Mouse (Mus musculus): ENCODE results near the gene Fgr. TPM values are rescaled to one million over a fixed set of nuclear protein-coding genes. Genes with fewer than 3 reads are reported as not detected.
A peak's percentile ranks its signal among the peaks of the same experiment; 100 is the strongest.

The Fgr gene
- polyA plus RNA-seq, 1 experiment from 2014 or later, result 0.79 TPM

- no peak for ATAC-seq (ENCODE audit: low read depth)
- no peak overlapping the region for H3K4me2 ChIP-seq (ENCODE audit: low read depth, low read length)
- H3K4me1 ChIP-seq (replicated peaks; ENCODE audit: control insufficient read depth, insufficient read depth, low read length), result peaks cover 24% of the 10 kb centered on the region
- H3K9me3 ChIP-seq (ENCODE audit: control insufficient read depth, low read length), result no peaks in the 10 kb centered on the region
- 35% methylated on average over 5 of the region's 5 CpGs for WGBS
- no peak overlapping the region for H3K27ac ChIP-seq (ENCODE audit: low read length)
- no peak overlapping the region for H3K9ac ChIP-seq (ENCODE audit: low read length)
- H3K36me3 ChIP-seq (ENCODE audit: control insufficient read depth, insufficient read depth, low read length), result no peaks in the 10 kb centered on the region
- no peak overlapping the region for H3K4me3 ChIP-seq (ENCODE audit: low read length)
- no peaks in the 10 kb centered on the region for H3K27me3 ChIP-seq (ENCODE audit: control insufficient read depth, insufficient read depth, low read depth, low read length)
These were observed 3.7 kb downstream of the Fgr start for GRCm38 (mm10) chr4:132977597-132977996.

GRCm38 (mm10) chr4:132979186-132979585, 5.3 kb downstream of the Fgr start:
- Histone ChIP-seq H3K27ac (ENCODE audit: low read length) (no peak overlapping the region), H3K4me1 (replicated peaks; ENCODE audit: control insufficient read depth, insufficient read depth, low read length) (peaks cover 25% of the 10 kb centered on the region), H3K36me3 (ENCODE audit: control insufficient read depth, insufficient read depth, low read length) (no peaks in the 10 kb centered on the region), H3K9me3 (ENCODE audit: control insufficient read depth, low read length) (no peaks in the 10 kb centered on the region), H3K4me3 (ENCODE audit: low read length) (no peak overlapping the region), H3K9ac (ENCODE audit: low read length) (no peak overlapping the region), H3K4me2 (ENCODE audit: low read depth, low read length) (no peak overlapping the region), H3K27me3 (ENCODE audit: control insufficient read depth, insufficient read depth, low read depth, low read length) (no peaks in the 10 kb centered on the region)
- no peak for ATAC-seq (ENCODE audit: low read depth)
- 28% methylated on average over 2 of the region's 2 CpGs for WGBS

DNA sequence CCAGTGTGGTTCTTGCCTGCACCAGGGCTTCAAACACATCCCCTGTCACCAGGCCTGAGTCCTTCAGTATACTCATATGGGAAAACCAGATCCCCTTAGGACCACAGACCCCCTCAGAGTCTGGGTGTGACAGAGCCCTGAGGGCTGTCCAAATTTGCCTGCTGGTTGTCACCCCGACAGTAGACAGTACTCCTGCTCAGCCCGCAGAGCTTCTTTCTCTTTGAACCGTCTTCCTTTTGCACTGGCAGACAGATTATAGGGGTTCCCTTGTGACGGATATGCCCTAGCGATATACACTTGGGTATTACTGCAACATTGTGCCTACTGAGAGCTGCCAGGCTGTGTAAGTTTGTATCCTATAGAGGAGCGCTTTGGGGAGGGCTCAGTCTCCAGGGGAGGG, 7.7 kb downstream of the Fgr start:
- Histone ChIP-seq H3K4me3 (ENCODE audit: low read length) (no peak overlapping the region), H3K4me2 (ENCODE audit: low read depth, low read length) (no peak overlapping the region), H3K4me1 (replicated peaks; ENCODE audit: control insufficient read depth, insufficient read depth, low read length) (peaks cover 10% of the 10 kb centered on the region; the same call in 1 of the 2 replicates), H3K27me3 (ENCODE audit: control insufficient read depth, insufficient read depth, low read depth, low read length) (no peaks in the 10 kb centered on the region), H3K9me3 (ENCODE audit: control insufficient read depth, low read length) (no peaks in the 10 kb centered on the region), H3K9ac (ENCODE audit: low read length) (no peak overlapping the region), H3K36me3 (ENCODE audit: control insufficient read depth, insufficient read depth, low read length) (no peaks in the 10 kb centered on the region), H3K27ac (ENCODE audit: low read length) (no peak overlapping the region)
- ATAC-seq (ENCODE audit: low read depth), result no peak
- 81% methylated on average over 6 of the region's 6 CpGs for WGBS

- ATAC-seq (ENCODE audit: low read depth), result peak; percentile 53
- Histone ChIP-seq H3K36me3 (ENCODE audit: control insufficient read depth, insufficient read depth, low read length) (no peaks in the 10 kb centered on the region), H3K4me2 (ENCODE audit: low read depth, low read length) (no peak overlapping the region), H3K27ac (ENCODE audit: low read length) (0 out of 2 replicates have a peak overlapping the region, but pooled peaks have one; percentile 8), H3K9me3 (ENCODE audit: control insufficient read depth, low read length) (no peaks in the 10 kb centered on the region), H3K4me3 (ENCODE audit: low read length) (no peak overlapping the region), H3K27me3 (ENCODE audit: control insufficient read depth, insufficient read depth, low read depth, low read length) (no peaks in the 10 kb centered on the region), H3K4me1 (replicated peaks; ENCODE audit: control insufficient read depth, insufficient read depth, low read length) (peaks cover 10% of the 10 kb centered on the region; the same call in 1 of the 2 replicates), H3K9ac (ENCODE audit: low read length) (no peak overlapping the region)
- 46% methylated on average over 6 of the region's 6 CpGs for WGBS
These were observed 9.1 kb downstream of the Fgr start for GRCm38 (mm10) chr4:132982999-132983398.

DNA sequence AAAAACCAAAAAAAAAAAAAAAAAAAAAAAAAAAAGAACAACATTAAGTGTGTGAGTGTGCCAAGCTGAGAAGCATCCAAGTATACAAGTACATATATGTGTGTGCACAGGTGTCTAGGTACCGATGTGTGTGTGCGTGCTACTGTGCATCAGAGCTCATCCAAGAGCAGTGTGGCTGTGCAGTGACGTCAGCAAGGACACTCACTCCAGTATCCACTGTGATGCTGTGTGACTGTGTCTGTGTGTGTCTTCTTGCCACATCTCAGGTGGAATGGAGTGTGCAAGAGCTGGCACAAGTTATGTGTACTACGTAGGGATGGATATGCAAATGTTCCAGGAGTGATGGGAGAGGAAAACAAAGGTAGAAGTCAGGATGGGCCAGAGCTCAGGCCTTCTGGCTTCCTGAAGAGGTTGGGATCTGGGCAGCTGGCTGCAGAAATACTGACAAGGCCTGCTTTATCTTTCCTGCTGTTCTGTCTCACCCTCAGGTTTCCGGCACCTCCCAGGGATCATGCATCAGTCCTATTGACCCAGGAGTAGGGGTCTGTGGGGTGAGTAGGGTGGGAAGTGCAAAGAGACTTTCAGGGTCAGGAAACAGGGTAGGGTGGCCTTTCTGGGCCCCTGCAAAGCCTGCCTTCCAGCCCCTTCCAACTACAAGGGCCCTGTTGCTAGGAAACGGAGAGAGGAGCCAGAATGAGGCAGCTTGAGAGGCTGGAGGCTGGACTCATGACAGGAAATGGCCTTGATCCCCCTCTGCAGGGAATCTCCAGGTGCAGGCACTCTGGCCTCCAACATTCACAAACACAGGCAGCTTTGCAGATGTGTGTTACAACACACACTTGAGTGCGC, 10.0 kb downstream of the Fgr start:
- Histone ChIP-seq H3K9me3 (ENCODE audit: control insufficient read depth, low read length) (no peaks in the 10 kb centered on the region), H3K4me1 (replicated peaks; ENCODE audit: control insufficient read depth, insufficient read depth, low read length) (peaks cover 10% of the 10 kb centered on the region; the same call in 1 of the 2 replicates), H3K9ac (ENCODE audit: low read length) (no peak overlapping the region; the same call in 1 of the 2 replicates), H3K27me3 (ENCODE audit: control insufficient read depth, insufficient read depth, low read depth, low read length) (no peaks in the 10 kb centered on the region), H3K4me2 (ENCODE audit: low read depth, low read length) (no peak overlapping the region), H3K4me3 (ENCODE audit: low read length) (no peak overlapping the region), H3K36me3 (ENCODE audit: control insufficient read depth, insufficient read depth, low read length) (no peaks in the 10 kb centered on the region), H3K27ac (ENCODE audit: low read length) (peak overlapping the region; percentile 29; the same call in 1 of the 2 replicates)
- 48% methylated on average over 7 of the region's 7 CpGs for WGBS
- ATAC-seq (ENCODE audit: low read depth), result peak; percentile 55; the same call in 1 of the 2 replicates

DNA sequence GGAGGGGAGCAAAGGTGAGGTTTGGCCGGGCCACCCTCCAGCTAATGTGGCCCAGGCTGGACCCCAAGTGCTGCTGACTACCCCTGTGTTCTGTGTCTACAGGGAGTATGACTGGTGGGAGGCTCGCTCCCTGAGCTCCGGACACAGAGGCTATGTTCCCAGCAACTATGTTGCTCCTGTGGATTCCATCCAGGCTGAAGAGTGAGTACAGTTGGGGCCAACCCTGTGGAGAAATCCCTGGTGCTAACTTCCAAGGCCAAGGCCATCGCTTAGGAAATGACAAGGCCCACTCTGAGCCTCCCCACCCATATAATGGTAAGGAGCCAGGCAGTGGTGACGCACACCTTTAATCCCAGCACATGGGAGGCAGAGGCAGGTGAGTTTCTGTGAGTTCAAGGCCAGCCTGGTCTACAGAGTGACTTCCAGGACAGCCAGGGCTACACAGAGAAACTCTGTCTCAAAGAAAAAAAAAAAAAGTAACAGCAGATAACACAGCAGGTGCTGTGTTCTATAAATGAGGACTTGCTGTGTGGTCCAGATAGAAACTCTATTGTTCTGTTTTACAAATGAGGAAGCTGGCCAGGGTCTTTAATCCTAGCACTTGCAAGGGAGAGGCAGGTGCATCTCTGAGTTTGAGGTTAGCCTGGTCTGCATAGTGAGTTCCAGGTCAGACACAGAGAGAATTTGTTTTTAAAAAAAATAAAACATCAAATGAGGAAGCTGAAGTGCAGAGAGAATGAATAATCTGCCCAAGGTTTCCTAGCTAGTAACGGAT, 14.9 kb downstream of the Fgr start:
- peaks cover 5% of the 10 kb centered on the region; the same call in 1 of the 2 replicates for H3K4me1 ChIP-seq (replicated peaks; ENCODE audit: control insufficient read depth, insufficient read depth, low read length)
- H3K4me2 ChIP-seq (ENCODE audit: low read depth, low read length), result no peak overlapping the region
- no peak for ATAC-seq (ENCODE audit: low read depth)
- no peak overlapping the region for H3K9ac ChIP-seq (ENCODE audit: low read length)
- H3K36me3 ChIP-seq (ENCODE audit: control insufficient read depth, insufficient read depth, low read length), result no peaks in the 10 kb centered on the region
- no peak overlapping the region for H3K4me3 ChIP-seq (ENCODE audit: low read length)
- H3K27ac ChIP-seq (ENCODE audit: low read length), result no peak overlapping the region
- 90% methylated on average over 6 of the region's 6 CpGs for WGBS
- no peaks in the 10 kb centered on the region for H3K27me3 ChIP-seq (ENCODE audit: control insufficient read depth, insufficient read depth, low read depth, low read length)
- no peaks in the 10 kb centered on the region for H3K9me3 ChIP-seq (ENCODE audit: control insufficient read depth, low read length)

DNA sequence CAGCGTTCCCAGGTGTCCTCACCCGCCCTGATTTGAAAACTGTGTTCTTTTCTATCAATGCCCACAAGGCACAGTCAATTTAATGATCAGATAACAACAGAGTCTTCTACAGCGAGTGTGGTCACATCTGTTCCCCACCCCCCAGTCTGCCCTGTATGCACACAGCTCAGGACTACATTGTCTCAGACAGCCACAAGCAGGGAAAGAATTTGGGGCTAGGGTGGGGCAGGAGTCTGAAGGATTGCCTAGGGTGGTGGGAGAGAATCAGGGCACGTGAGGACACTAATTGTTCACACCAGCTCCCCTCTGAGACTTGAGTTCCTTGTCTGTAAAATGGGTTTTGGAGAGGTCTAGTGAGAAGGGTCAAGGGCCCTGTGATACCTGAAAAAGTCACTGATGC, 19.7 kb downstream of the Fgr start:
- Histone ChIP-seq H3K4me2 (ENCODE audit: low read depth, low read length) (no peak overlapping the region), H3K36me3 (ENCODE audit: control insufficient read depth, insufficient read depth, low read length) (no peaks in the 10 kb centered on the region), H3K4me3 (ENCODE audit: low read length) (no peak overlapping the region), H3K9ac (ENCODE audit: low read length) (no peak overlapping the region), H3K27ac (ENCODE audit: low read length) (no peak overlapping the region), H3K9me3 (ENCODE audit: control insufficient read depth, low read length) (no peaks in the 10 kb centered on the region), H3K4me1 (replicated peaks; ENCODE audit: control insufficient read depth, insufficient read depth, low read length) (no peaks in the 10 kb centered on the region), H3K27me3 (ENCODE audit: control insufficient read depth, insufficient read depth, low read depth, low read length) (no peaks in the 10 kb centered on the region)
- 47% methylated on average over 4 of the region's 4 CpGs for WGBS
- no peak for ATAC-seq (ENCODE audit: low read depth)

DNA sequence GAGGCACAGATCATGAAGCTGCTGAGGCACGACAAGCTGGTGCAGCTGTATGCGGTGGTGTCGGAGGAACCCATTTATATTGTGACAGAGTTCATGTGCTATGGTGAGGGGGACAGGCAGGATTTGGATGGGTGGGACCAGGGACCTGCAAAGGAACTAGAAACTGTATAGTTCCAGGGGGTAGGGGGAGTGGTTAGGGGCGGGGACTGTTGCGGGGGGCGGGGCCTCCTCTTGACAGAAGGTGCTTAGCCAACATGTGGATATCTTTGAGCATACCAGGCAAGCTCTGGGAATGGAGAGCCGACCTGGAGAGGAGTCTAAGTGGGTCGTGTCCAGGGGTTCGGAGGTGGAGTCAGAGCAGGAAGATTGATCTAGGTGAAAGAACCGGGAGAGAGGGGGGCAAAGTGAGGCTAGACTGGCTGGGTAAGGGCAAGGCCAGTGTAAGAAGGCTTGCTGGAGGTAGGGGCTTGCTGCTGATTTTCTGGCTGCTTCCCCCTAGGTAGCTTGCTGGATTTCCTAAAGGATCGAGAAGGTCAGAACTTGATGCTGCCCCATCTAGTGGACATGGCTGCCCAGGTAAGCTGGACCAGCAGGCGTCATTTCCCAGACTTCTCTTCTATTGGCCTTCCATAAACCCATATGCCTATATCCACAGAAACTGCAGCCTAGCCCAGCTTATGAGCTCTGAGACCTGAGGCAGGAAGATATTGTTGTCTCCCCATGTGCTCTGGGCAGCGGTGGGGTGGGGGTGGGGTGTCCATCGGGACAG, 23.8 kb downstream of the Fgr start:
- no peak overlapping the region for H3K27ac ChIP-seq (ENCODE audit: low read length)
- no peaks in the 10 kb centered on the region for H3K36me3 ChIP-seq (ENCODE audit: control insufficient read depth, insufficient read depth, low read length)
- no peak overlapping the region for H3K4me3 ChIP-seq (ENCODE audit: low read length)
- 37% methylated on average over 14 of the region's 14 CpGs for WGBS
- no peaks in the 10 kb centered on the region for H3K27me3 ChIP-seq (ENCODE audit: control insufficient read depth, insufficient read depth, low read depth, low read length)
- peak; percentile 52; the same call in 1 of the 2 replicates for ATAC-seq (ENCODE audit: low read depth)
- H3K9me3 ChIP-seq (ENCODE audit: control insufficient read depth, low read length), result no peaks in the 10 kb centered on the region
- peaks cover 1% of the 10 kb centered on the region for H3K4me1 ChIP-seq (replicated peaks; ENCODE audit: control insufficient read depth, insufficient read depth, low read length)
- no peak overlapping the region for H3K9ac ChIP-seq (ENCODE audit: low read length)
- H3K4me2 ChIP-seq (ENCODE audit: low read depth, low read length), result no peak overlapping the region
